Mouse (Mus musculus): ENCODE results near the gene Zer1.
A peak's percentile ranks its signal among the peaks of the same experiment; 100 is the strongest.
"Not testable (repeated sequence)": the region's sequence is repeated elsewhere in the genome, so short reads cannot be mapped to it uniquely, and the experiment has no call there.

The Zer1 gene

DNA sequence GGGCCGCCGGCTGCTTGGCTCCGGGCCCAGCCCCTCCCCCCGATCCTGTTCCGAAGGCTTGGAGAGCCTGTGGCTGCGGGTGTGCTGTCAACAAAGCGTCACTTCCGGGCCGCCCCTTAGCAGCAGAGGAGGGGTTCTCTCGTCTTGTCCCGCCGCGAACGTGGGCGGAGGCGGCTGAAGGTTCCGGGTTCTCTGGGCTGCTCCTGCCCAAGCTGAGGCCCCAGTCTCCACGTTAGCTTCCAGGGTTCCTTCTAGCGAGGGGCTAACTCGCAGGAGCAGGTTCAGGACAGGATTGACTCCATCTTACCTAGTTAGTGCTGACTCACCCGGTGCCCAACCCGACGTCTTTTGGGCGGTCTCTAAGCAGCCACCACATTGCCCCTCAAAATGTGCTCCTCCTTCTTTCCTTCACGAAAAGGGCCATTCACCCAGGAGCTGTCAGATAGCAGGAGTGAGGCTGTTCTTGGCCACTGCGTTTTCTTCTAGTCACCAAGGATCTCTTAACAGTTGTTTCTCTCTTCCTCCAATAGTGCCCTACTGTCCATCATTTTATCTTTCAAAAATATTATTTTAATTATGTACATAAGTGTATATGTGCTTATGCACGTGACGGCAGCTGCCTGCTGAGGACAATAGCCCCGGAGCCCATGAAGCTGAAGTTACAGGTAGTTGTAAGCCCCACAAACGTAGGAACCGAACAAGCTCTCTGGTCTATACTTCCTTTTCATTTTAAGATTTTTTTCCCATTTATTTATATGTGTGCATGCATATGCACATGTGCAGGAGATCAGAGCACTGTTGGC, at the start of gene Zer1:
TSS of gene Zer1 (minus strand) at position 114 of the 803 bp plus-strand sequence.
- DNase-seq (ENCODE audit: low read depth, low spot score): peak; percentile 82

DNA sequence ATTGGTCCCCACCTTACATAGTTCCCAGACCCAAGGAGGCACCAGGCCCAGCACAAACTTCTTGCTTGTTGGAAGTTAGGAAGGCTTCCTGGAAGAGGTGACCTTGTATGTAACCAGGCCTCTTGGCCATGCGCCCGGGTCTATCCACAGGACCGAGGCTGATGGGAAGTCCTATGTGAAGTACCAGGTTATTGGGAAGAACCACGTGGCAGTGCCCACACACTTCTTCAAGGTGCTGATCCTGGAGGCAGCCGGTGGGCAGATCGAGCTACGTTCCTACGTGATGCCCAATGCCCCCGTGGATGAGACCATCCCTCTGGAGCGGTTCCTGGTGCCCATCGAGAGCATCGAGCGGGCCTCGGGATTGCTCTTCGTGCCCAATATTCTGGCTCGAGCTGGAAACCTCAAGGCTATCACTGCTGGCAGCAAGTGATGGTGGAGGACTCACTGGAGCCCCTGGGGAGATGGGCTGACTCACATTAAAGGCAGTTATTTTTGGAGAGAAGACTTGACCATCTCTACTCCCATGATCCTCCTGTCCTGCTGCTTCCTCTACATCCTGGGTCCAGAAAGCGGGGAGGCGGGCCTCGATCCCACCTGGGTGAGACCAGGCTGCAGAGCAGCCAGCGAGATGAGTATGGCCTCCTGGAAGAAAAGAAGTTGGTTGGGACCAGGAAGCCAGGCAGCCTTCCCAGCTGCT, 49.3 kb upstream of the Zer1 start:
- DNase-seq (ENCODE audit: low read depth, low spot score): no peak

DNA sequence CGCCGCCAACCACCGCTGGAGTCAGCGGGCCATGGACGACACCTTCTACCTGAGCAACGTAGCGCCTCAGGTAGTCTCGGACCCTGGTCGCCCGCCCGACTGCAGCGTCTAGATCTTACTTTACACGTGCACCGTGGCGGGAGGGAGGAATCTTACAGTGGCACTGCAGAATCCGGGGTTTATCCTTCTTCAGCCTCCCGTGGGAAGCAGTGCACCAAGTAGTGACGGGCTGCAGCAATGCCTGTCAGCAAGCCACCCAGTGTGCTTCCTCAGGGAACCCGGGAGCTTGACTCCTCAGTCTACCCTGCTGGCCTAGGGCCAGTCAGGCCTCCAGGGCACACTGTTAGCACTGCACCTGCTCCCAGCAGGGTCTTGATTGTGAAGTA, 47.6 kb upstream of the Zer1 start:
- DNase-seq (ENCODE audit: low read depth, low spot score): no peak

DNA sequence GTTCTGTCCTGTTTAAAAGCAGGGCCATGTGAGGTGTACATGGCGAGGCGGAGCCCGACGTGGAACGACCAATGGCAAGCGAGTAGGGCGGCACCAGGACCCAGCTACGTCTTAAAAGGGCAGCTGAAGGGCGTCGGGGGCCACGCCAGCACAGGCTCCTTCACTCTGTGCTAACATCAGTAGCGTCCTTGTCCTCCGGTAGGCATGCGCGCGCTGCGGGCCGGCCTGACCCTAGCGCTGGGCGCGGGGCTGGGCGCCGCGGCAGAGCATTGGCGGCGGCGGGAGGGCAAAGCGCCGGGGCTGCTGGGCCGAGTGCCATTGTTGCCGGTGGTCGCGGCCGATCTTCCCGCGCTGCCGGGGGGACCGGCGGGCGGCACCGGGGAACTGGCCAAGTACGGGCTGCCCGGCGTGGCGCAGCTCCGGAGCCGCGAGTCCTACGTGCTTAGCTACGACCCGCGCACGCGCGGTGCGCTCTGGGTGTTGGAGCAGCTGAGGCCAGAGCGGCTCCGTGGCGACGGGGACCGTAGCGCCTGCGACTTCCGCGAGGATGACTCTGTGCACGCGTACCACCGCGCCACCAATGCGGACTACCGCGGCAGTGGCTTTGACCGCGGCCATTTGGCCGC, 47.1 kb upstream of the Zer1 start, which contains the start of gene Endog:
TSS of gene Endog (plus strand) at position 123 of the 626 bp plus-strand sequence.
- peak; percentile 64 for DNase-seq (ENCODE audit: low read depth, low spot score)

DNA sequence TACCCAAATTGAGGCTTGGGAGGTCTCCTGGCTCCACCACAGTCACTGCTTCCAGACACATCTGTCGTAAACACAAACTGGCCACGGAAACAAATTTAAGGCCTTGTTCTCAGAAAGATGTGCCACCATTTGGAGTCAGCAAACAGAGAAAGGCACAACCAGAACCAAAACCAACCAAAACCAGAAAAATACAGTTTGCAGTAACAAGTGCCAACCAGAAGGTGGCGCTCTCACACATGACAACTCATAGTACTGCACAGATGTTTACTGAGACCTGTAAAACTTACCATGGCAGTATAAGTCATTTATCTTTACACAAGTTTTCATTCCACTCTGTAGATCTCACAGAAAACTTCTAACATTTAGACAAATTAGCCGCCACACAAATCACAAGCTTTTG, 42.3 kb upstream of the Zer1 start:
- no peak for DNase-seq (ENCODE audit: low read depth, low spot score)

DNA sequence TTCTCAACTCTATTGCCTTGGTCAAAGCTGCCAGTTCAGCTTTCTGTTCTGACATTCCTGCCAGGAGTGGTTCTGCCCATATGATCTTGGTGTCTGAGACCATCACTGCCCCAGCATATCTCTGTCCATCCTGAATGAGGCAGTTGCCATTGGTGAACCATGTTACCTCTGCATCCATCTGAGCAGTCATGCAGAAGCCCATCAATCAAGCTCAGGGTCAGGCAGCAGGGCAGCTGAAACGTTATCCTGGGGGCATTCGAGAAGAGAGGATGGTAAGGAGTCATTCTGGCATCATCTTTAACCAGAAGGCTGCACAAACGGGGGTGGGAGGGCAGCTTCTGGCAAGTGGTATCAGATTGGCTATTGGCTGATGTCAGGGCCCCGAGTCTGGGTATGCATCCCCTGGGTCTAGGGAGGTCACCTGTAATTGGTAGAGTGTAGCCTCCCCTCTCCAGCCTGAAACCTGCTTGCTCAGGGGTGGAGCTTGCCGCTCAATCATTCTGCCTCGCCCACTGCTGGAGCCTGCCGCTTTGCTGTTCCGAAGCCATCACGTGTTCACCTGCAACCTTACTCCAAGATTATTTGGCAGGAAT, 40.1 kb upstream of the Zer1 start:
- DNase-seq (ENCODE audit: low read depth, low spot score): no peak

DNA sequence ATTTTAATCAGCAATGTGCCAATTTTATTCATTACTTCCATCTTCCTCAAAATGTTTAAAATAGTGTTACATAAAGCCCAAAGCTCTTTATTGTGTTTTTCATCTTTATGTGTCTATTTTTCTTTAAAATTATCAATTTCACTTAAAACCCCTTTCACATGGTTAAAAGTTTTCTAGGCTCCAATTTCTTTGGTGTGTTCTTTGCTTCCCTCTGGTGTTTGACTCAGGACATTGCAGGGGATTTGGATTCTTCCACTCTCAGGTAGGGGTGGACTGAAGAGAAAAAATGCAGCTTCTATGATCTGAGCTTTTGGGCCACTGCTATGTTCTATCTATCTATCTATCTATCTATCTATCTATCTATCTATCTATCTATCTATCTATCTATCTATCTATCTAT, 37.4 kb upstream of the Zer1 start:
- no peak for DNase-seq (ENCODE audit: low read depth, low spot score)

DNA sequence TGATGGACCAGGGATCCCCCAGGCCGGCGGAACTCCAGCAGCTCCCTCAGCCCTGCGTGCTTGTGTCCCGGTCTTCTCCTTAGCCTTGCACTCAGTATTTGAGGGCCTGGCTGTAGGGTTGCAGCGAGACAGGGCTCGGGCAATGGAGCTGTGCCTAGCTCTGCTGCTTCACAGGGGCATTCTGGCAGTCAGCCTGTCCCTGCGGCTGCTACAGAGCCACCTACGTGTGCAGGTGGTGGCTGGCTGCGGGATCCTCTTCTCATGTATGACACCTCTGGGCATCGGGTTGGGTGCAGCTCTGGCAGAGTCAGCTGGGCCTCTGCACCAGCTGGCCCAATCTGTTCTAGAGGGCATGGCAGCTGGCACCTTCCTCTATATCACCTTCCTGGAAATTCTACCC, 35.5 kb upstream of the Zer1 start:
- DNase-seq (ENCODE audit: low read depth, low spot score): not testable (repeated sequence)

DNA sequence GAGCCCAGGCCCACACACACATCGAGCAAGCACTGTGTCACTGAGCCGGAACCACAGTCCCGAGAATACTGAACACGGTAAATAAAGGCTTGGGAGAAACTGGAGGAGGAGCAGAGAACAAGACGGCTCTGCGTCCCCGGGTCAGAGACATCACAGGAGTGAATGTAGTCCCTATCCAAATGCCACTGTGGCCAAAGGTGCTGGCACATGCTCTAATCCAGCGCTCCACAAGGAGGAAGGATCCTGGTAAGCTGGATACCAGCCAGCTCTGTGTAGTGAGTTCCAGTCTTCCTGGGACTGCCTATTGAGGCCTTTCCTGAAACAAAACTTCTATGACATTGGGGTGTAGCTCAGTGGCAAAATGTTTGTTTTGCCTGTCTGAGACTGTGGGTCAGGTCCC, 28.2 kb upstream of the Zer1 start:
- no peak for DNase-seq (ENCODE audit: low read depth, low spot score)

DNA sequence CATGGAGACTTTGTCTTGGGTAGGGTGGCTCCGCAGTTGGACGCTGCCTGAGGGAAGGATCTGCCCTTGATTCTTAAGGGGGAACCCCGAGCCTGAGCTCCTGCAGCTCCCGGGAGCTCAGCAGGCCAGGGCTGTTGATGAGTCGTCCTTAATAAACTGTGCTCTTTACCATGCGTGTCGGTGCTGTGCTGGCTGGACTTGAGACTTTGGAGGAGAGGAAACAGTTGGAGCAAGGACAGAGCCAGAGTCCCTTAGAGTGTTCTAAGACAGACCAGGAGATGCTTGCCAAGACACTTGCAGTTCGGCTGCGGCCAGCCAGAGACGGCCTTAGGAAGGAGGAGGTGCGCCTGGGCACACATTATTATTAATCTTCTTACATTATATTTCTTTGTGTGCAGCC, 27.5 kb upstream of the Zer1 start:
- no peak for DNase-seq (ENCODE audit: low read depth, low spot score)

DNA sequence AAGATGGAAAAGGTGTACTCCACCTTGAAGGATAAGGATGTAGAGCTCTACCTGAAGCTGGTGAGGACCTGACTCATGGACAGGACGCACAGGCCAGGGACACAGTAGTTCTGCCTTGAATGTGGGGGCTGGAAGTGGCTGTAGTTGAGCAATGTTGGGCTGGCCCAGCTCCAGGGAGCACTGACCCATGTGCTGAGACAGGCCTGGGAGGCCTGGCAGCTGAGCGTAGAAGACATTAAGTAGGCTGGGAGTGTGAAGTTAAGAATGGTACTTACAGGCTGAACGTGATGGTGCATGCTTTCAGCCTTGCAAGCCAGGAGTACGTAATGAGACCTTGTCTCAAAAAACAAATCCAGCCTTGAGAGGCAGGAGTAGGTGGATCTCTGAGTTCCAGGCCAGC, 23.1 kb upstream of the Zer1 start:
- no peak for DNase-seq (ENCODE audit: low read depth, low spot score)

DNA sequence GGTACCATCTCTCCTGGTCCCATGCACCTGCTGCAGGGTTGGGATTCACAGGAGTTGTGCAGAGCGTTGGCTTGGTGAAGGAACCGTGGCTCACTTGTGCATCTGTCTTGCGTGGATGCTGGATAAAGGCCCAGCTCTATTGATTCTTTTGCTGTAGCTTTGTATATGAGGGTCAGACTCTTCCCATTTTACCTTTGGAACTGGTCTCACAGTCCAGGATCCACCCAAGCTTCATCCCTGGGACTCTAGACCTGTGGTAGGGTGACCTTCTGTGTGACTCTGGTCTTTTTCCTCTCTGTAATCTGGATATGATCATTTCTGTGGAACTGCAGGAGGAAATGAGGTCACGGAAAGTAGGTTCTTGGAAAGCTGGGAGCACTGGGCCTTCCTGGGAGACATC, 20.1 kb upstream of the Zer1 start:
- DNase-seq (ENCODE audit: low read depth, low spot score): no peak

DNA sequence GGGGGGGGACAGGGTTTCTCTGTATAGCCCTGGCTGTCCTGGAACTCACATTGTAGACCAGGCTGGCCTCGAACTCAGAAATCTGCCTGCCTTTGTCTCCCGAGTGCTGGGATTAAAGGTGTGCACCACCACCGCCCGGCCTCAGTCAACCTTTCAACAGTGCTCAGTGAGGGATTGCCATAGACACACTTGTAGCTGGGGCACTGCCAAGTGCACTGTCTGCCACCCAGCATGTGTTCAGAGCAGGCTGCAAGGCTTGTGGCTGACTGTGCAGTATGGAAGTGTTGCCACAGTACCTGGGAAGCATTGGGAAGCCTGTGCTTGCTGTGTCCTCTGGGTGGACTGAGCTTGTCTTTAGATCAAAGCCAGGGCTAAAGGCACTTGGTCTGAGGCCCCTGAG, 15.6 kb upstream of the Zer1 start:
- DNase-seq (ENCODE audit: low read depth, low spot score): not testable (repeated sequence)

DNA sequence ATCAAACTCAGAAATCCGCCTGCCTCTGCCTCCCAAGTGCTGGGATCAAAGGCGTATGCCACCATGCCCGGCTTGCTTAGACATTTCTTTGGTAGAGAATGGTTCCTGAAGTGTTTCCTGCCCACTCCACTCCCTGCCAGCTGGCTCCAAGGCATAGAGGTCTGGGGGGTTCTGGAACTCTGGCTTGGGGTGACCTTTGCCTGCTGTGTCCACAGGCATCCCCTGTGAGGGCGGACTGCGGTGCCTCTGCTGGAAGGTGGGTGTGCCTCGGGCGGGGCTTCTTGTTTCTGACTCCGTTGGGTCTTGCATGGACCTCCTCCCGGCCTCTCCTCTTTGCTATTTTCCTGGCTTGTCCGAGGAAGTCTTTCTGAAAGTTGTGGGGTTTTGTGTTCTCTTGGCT, 12.1 kb upstream of the Zer1 start:
- no peak for DNase-seq (ENCODE audit: low read depth, low spot score)

DNA sequence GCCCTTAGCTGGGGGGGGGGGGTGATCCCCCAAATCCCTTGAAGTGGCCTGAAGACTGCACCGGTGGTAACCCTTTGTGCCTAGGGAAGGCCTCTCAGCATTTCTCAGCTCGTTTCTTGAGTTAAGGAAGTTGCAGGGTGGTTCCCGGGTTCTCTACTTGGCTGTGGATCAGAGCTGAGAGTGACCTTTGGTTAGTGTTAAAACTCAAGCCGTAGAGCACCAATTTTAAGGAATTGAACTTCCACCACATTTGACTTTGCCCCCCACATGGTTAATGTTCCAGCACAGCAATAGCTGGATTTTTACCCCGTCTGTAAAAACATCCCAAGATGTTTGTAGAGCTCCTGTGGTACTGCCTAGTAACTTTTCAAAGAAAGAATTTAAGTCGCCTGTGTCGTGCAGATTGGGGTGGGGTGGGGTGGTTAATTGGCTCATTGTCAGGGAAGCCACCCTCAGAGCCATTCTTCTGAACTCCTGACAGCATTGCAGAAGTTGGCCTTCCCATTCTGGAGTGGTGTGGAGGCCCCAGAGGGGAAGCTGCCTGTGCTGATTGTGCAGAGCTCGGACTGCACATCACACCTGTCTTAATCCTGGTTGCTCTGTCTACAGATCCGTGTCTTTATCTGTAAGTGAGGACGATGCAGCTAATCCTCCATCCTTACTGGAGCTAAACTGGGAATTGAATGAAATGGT, 10.7 kb upstream of the Zer1 start:
- DNase-seq (ENCODE audit: low read depth, low spot score): no peak

DNA sequence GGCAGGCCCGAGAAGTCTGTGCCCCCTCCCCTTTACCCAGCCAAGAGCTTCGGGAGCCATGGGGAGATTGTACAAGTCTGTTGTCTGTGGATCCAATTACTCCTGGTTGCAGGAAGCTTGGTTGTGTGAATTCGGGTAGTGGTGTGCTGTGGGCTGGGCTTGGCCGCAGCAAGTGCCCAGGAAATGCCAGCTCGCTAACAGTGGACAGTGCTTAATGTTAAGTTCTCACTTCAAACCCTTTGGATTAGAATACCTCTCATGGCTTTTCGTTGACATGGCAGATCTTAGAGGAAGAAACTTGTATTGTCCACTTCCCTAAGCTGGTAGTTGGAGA, 10.0 kb upstream of the Zer1 start:
- DNase-seq (ENCODE audit: low read depth, low spot score): no peak

DNA sequence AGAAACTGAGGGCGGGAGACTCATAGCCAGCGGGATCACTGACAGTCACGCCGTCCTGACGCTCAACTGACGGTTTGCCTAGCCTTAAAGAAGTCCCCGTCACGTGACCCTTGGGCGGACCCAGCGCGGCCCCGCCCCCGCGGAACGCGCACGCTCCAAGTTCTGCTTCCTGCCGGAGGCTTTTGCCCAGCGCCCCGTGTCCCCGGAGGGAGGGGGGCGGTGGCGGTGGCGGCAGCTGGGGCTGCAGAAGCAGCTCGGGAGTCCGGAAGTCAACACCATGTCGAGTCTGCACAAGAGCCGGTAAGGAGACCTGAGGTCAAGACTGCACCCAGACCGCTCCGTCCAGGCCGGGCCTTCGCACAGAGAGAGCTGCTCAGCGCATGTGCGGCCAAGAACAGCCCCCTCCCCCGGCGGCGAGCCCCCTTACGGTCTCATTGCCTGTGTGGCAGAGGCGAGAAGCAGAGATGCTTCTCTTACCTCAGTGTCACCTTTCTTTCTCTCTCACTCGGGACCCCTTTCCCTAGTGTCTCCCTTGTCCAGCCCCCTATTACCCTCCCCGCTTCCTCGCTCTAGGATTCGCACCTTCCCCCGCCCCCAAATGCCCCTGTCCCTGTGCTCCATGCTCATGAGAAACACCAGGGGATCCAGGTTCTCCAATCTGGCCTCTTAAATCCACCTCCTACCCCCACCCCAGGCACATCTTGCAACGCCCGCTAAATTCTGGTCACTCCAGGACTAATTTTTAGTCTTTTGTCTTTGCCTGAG, 9.4 kb upstream of the Zer1 start, which contains the start of gene Tbc1d13:
TSS of gene Tbc1d13 (plus strand) at position 134 of the 765 bp plus-strand sequence.
- DNase-seq (ENCODE audit: low read depth, low spot score): peak; percentile 85

DNA sequence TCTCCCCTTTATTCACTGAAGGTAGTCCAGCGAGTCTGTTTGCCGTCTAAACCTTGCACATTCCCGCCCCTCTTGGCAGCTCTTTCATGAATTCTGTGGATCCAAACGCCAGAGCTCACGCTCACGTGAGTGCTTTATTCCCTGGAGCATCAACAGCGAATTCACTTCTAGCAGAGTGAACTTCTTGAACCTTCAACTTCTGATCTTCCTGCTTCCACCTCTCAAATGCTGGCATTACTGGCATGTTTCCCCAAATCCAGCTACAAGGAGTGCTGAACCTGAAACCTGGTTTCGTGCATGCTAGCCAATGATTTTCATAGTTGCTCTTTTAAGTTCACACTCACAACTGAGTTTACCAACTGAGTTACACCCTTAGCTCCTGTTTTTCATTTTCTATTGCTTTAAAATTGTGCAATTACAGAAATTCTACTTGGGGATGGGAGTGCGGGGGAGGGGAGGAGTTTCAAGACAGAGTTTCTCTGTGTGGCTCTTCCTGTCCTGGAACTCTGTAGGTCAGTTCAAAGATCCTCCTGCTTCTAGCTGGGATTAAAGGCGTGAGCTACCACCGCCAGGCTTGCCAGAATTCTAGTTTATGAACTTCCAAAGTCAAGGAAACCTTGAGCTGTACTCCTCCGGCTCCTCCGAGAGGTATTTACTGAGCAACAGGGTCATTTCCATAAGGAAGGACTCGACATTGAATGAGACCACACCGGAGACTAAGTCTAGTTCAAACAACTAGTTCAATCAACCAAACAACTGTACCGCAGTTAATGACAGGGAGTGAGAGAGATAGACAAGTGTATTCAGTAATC, 8.6 kb upstream of the Zer1 start:
- DNase-seq (ENCODE audit: low read depth, low spot score): no peak

DNA sequence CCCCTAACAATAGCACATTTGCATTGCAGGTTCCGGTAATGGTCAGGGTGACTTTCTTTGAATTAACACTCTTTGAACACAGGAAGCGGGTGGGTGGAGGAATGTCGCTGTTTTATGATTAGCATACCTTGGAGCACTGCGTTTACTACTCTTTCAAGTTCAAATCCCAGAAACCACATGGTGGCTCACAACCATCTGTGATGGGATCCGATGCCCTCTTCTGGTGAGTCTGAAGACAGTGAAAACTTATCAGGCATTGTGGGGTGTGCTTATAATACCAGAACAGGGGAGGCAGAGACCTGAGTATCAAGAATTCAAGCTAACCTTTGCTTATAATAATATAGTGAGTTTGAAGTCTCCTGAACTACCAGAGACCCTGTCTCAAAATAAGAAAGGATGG, 6.9 kb upstream of the Zer1 start:
- DNase-seq (ENCODE audit: low read depth, low spot score): not testable (repeated sequence)

DNA sequence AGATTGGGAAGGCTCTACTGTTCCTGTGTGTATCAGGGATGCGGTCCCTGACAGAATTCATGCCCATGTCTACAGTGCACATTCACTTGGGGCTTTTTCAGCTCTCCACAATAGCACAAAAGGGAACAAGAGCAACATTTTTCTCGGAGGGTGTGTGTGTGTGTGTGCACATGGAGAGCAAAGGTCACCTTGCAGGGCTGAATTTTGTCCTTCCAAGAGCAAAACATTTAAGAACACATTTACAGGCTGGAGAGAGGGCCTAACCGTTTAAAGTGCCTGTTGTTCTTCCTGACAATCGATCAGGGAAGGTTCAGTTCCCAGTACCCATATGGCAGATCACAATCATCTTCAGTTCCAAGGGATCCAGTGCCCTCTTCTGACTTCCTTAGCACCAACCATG, 5.8 kb upstream of the Zer1 start:
- no peak for DNase-seq (ENCODE audit: low read depth, low spot score)
